Mouse (Mus musculus) urinary bladder, postnatal 10 days (tissue): ENCODE results near the gene Dicer1.
A peak's percentile ranks its signal among the peaks of the same experiment; 100 is the strongest.

Source experiments
- DNase-seq: peaks from one replicate; pipeline ENCODE4 v3.0.0; 2022; ENCODE audit warnings: low spot score

Gene Dicer1

GRCm38 (mm10) chr12:104751814-104752765 lies at the start of gene Dicer1:
Gene Dicer1 (minus strand): TSS chr12:104751952.
- DNase-seq = peak; percentile 96

GRCm38 (mm10) chr12:104799365-104799764 lies 47.6 kb upstream of the Dicer1 start:
- DNase-seq = no peak

- no peak for DNase-seq
Observed at GRCm38 (mm10) chr12:104797905-104798304, 46.2 kb upstream of the Dicer1 start.

- no peak for DNase-seq
Observed at GRCm38 (mm10) chr12:104796635-104797378, 45.1 kb upstream of the Dicer1 start.

GRCm38 (mm10) chr12:104794957-104795356 lies 43.2 kb upstream of the Dicer1 start:
- no peak for DNase-seq

- no peak for DNase-seq
Observed at GRCm38 (mm10) chr12:104793486-104793885, 41.7 kb upstream of the Dicer1 start.

GRCm38 (mm10) chr12:104777603-104778002 lies 25.9 kb upstream of the Dicer1 start:
- DNase-seq = no peak

- no peak for DNase-seq
Observed at GRCm38 (mm10) chr12:104771941-104772340, 20.2 kb upstream of the Dicer1 start.

- DNase-seq = no peak
Observed at GRCm38 (mm10) chr12:104769201-104769785, 17.5 kb upstream of the Dicer1 start.

- DNase-seq = no peak
Observed at GRCm38 (mm10) chr12:104767183-104767582, 15.4 kb upstream of the Dicer1 start.

- no peak for DNase-seq
Observed at GRCm38 (mm10) chr12:104765761-104766160, 14.0 kb upstream of the Dicer1 start.

GRCm38 (mm10) chr12:104765116-104765515 lies 13.4 kb upstream of the Dicer1 start:
- no peak for DNase-seq

- DNase-seq = no peak
Observed at GRCm38 (mm10) chr12:104763918-104764317, 12.2 kb upstream of the Dicer1 start.

- no peak for DNase-seq
Observed at GRCm38 (mm10) chr12:104761411-104761810, 9.7 kb upstream of the Dicer1 start.

GRCm38 (mm10) chr12:104758066-104758465 lies 6.3 kb upstream of the Dicer1 start:
- no peak for DNase-seq

- DNase-seq = no peak
Observed at GRCm38 (mm10) chr12:104753686-104754085, 1.9 kb upstream of the Dicer1 start.

GRCm38 (mm10) chr12:104751331-104751813 lies 380 bp downstream of the Dicer1 start:
- no peak for DNase-seq

GRCm38 (mm10) chr12:104748946-104749345 lies 2.8 kb downstream of the Dicer1 start:
- no peak for DNase-seq

GRCm38 (mm10) chr12:104747252-104747651 lies 4.5 kb downstream of the Dicer1 start:
- no peak for DNase-seq

- no peak for DNase-seq
Observed at GRCm38 (mm10) chr12:104746601-104747000, 5.2 kb downstream of the Dicer1 start.

- DNase-seq = no peak
Observed at GRCm38 (mm10) chr12:104743687-104744086, 8.1 kb downstream of the Dicer1 start.

- DNase-seq = no peak
Observed at GRCm38 (mm10) chr12:104742247-104742646, 9.5 kb downstream of the Dicer1 start.
